8 mouse cellular contexts compared by ENCODE assay signal in genomic region chr5:107901014-107901615, GRCm38 (mm10). TPM values are rescaled to one million over a fixed set of nuclear protein-coding genes. Genes with fewer than 3 reads are reported as not detected.
DNase-seq lines count a peak whose midpoint lies in the region; ATAC-seq and TF ChIP-seq lines count a peak whose summit lies in the region.

No protein-coding gene starts in this region.

- no peak for DNase-seq in kidney, adult 8-10 months
- peak; percentile 37 for DNase-seq in CH12.LX (ENCODE audit: extremely low read depth)
- peak; percentile 78 for DNase-seq in naive thymus-derived CD4-positive, alpha-beta T cell, adult 2 months (ENCODE audit: low read depth)
- DNase-seq in adrenal gland, adult 8-10 months, result no peak
- DNase-seq in ovary, postnatal 14 days (ENCODE audit: low spot score), result no peak

- no peaks in the 10 kb centered on the region for H3K27me3 ChIP-seq in kidney, embryonic 16.5 days (ENCODE audit: insufficient read depth, low read length)
- no peaks in the 10 kb centered on the region for H3K27me3 ChIP-seq in CH12.LX (replicated peaks)
- H3K27me3 ChIP-seq in embryonic facial prominence, embryonic 12.5 days, result no peaks in the 10 kb centered on the region
- 0 out of 2 replicates have a peak, but pooled peaks cover 3% of the 10 kb centered on the region for H3K27me3 ChIP-seq in intestine, embryonic 16.5 days (replicated peaks; ENCODE audit: control insufficient read depth, insufficient read depth, low read length)

- no peak for TF ChIP-seq POLR2A in CH12.LX (IDR thresholded peaks at IDR 0.05; ENCODE audit: low read depth, low read length)

- no peak for TF ChIP-seq CTCF in CH12.LX (conservative IDR thresholded peaks at IDR 0.05 in 1 of 2, IDR thresholded peaks at IDR 0.05 in 1 of 2; ENCODE audit: low read depth in 2 of 2, low read length in 2 of 2)

- peak overlapping the region; percentile 75 for H3K4me2 ChIP-seq in kidney, embryonic 16.5 days (replicated peaks; ENCODE audit: low read depth, low read length)
- H3K4me2 ChIP-seq in CH12.LX (ENCODE audit: insufficient read depth, low read depth, poor library complexity, severe bottlenecking), result peak overlapping the region; percentile 93
- peak overlapping the region; percentile 78 for H3K4me2 ChIP-seq in embryonic facial prominence, embryonic 12.5 days (replicated peaks)
- peak overlapping the region; percentile 69 for H3K4me2 ChIP-seq in intestine, embryonic 16.5 days (ENCODE audit: low read depth, low read length)

- H3K36me3 ChIP-seq in kidney, embryonic 16.5 days (ENCODE audit: insufficient read depth, low read length), result peaks cover 38% of the 10 kb centered on the region
- H3K36me3 ChIP-seq in CH12.LX (replicated peaks in 1 of 2; ENCODE audit: control insufficient read depth in 1 of 2, insufficient read depth in 1 of 2, low read length in 1 of 2), result peaks cover 36 to 40% of the 10 kb centered on the region in 2 experiments
- H3K36me3 ChIP-seq in embryonic facial prominence, embryonic 12.5 days, result peaks cover 38% of the 10 kb centered on the region
- H3K36me3 ChIP-seq in intestine, embryonic 16.5 days (ENCODE audit: control insufficient read depth, insufficient read depth, low read length), result peaks cover 16% of the 10 kb centered on the region

- no peak for TF ChIP-seq RAD21 in CH12.LX (IDR thresholded peaks at IDR 0.05; ENCODE audit: low read depth, low read length)

- peak overlapping the region; percentile 95 for H3K4me3 ChIP-seq in kidney, embryonic 16.5 days (ENCODE audit: low read length)
- H3K4me3 ChIP-seq in CH12.LX (replicated peaks in 1 of 3; ENCODE audit: low read depth in 2 of 3, low read length in 2 of 3, poor library complexity in 1 of 3), result peak overlapping the region; percentile 95 to 100 (median 98)
- peak overlapping the region; percentile 99 for H3K4me3 ChIP-seq in embryonic facial prominence, embryonic 12.5 days
- H3K4me3 ChIP-seq in intestine, embryonic 16.5 days (ENCODE audit: low read length), result peak overlapping the region; percentile 83

- no peaks in the 10 kb centered on the region for H3K9me3 ChIP-seq in kidney, embryonic 16.5 days (ENCODE audit: low read length)
- no peaks in the 10 kb centered on the region for H3K9me3 ChIP-seq in CH12.LX (replicated peaks; ENCODE audit: low read length)
- no peaks in the 10 kb centered on the region for H3K9me3 ChIP-seq in embryonic facial prominence, embryonic 12.5 days
- no peaks in the 10 kb centered on the region for H3K9me3 ChIP-seq in intestine, embryonic 16.5 days (ENCODE audit: control insufficient read depth, low read length)

- H3K27ac ChIP-seq in kidney, embryonic 16.5 days (ENCODE audit: low read length), result peak overlapping the region; percentile 81
- peak overlapping the region; percentile 62 for H3K27ac ChIP-seq in CH12.LX (ENCODE audit: insufficient read depth, low read depth)
- peak overlapping the region; percentile 88 for H3K27ac ChIP-seq in embryonic facial prominence, embryonic 12.5 days
- H3K27ac ChIP-seq in intestine, embryonic 16.5 days (ENCODE audit: low read length), result peak overlapping the region; percentile 77

- peaks cover 44% of the 10 kb centered on the region for H3K79me2 ChIP-seq in CH12.LX (replicated peaks; ENCODE audit: control insufficient read depth, extremely low read depth, insufficient read depth, poor library complexity, severe bottlenecking)

- peak overlapping the region; percentile 97 for H3K9ac ChIP-seq in kidney, embryonic 16.5 days (replicated peaks; ENCODE audit: low read length)
- peak overlapping the region; percentile 99 for H3K9ac ChIP-seq in CH12.LX (ENCODE audit: insufficient read depth, low read depth)
- peak overlapping the region; percentile 98 for H3K9ac ChIP-seq in embryonic facial prominence, embryonic 12.5 days
- H3K9ac ChIP-seq in intestine, embryonic 16.5 days (ENCODE audit: low read depth, low read length), result peak overlapping the region; percentile 97

- H3K4me1 ChIP-seq in kidney, embryonic 16.5 days (ENCODE audit: insufficient read depth, low read length), result peaks cover 14% of the 10 kb centered on the region
- peaks cover 0 to 34% of the 10 kb centered on the region in 2 experiments; a peak in 2 of 4 replicates for H3K4me1 ChIP-seq in CH12.LX (ENCODE audit: control insufficient read depth in 1 of 2, insufficient read depth in 2 of 2)
- H3K4me1 ChIP-seq in embryonic facial prominence, embryonic 12.5 days, result peaks cover 5% of the 10 kb centered on the region; the same call in 1 of the 2 replicates
- H3K4me1 ChIP-seq in intestine, embryonic 16.5 days (ENCODE audit: control insufficient read depth, insufficient read depth, low read length), result 0 out of 2 replicates have a peak, but pooled peaks cover 2% of the 10 kb centered on the region

- no peak; the same call in 1 of the 2 replicates for ATAC-seq in kidney, embryonic 16.5 days (ENCODE audit: low FRiP score, low TSS enrichment)
- no peak; the same call in 1 of the 2 replicates for ATAC-seq in embryonic facial prominence, embryonic 12.5 days (ENCODE audit: insufficient number of reproducible peaks, insufficient read depth, low FRiP score, low TSS enrichment)
- peak; percentile 28; the same call in 1 of the 2 replicates for ATAC-seq in intestine, embryonic 16.5 days

- dilution Hi-C loops in CH12.LX (cut with MboI; ENCODE audit: extremely low pct_ligation_motif_present, extremely low pct_unique_long_range_greater_than_20kb, low sequenced_read_pairs), result no loop called here

- no peak for TF ChIP-seq EP300 in CH12.LX (IDR thresholded peaks at IDR 0.05; ENCODE audit: low read length)

- under 1% methylated on average over 23 of the region's 23 CpGs for WGBS in kidney, embryonic 16.5 days
- under 1% methylated on average over 23 of the region's 23 CpGs for WGBS in embryonic facial prominence, embryonic 12.5 days
- WGBS in intestine, embryonic 16.5 days, result under 1% methylated on average over 23 of the region's 23 CpGs

- in situ Hi-C loops in CH12.LX (cut with MboI; ENCODE audit: low pct_ligation_motif_present, low pct_unique_long_range_greater_than_20kb, low sequenced_read_pairs), result no loop called here

TF ChIP-seq in CH12.LX, 34 proteins besides CTCF, POLR2A, EP300 and RAD21:
- TF ChIP-seq MAZ (IDR thresholded peaks at IDR 0.05; ENCODE audit: low read depth, low read length) (no peak), ZC3H11A (IDR thresholded peaks at IDR 0.05; ENCODE audit: low read depth, low read length) (no peak), E2F4 (IDR thresholded peaks at IDR 0.05; ENCODE audit: insufficient replicate concordance, low read depth, low read length) (no peak), MXI1 (IDR thresholded peaks at IDR 0.05; ENCODE audit: low read depth, low read length) (no peak), CHD1 (IDR thresholded peaks at IDR 0.05; ENCODE audit: low read depth, low read length) (peak; percentile 70; the same call in 1 of the 2 replicates)
TF ChIP-seq in CH12.LX: peak in this region for 1.

RNA-seq across cellular contexts. Expression of gene Rpl5, which starts 0.8 kb away (rescaled TPM):
- 81.1 and 82.6 TPM in 2 replicates for polyA plus RNA-seq in kidney, embryonic 16.5 days (2015; fragmentation: Nextera tagmentation; extraction: Ambion mirVana)
- 728 and 973 TPM in 2 replicates for total RNA-seq in CH12.LX (2012; rRNA removed)
- 368 and 406 TPM in 2 replicates for total RNA-seq in CH12.LX (2014; rRNA removed)
- polyA plus RNA-seq in CH12.LX (2012; ENCODE audit: insufficient read length, low read depth), result 116 and 236 TPM in 2 replicates
- polyA plus RNA-seq in embryonic facial prominence, embryonic 12.5 days (2016; fragmentation: Nextera tagmentation; extraction: Ambion mirVana), result 70.5 and 71.9 TPM in 2 replicates
- polyA plus RNA-seq in intestine, embryonic 16.5 days (2015; fragmentation: Nextera tagmentation; extraction: Ambion mirVana), result 61.6 and 69.3 TPM in 2 replicates
- total RNA-seq in adrenal gland, adult 8-10 months (2022), result 10 to 100 TPM; 50.4 to 91.3 (median 70.7) TPM

RNA-seq across cellular contexts. Expression of gene Evi5, which starts 26.2 kb away (rescaled TPM):
- 76.5 and 79.9 TPM in 2 replicates for polyA plus RNA-seq in kidney, embryonic 16.5 days (2015; fragmentation: Nextera tagmentation; extraction: Ambion mirVana)
- total RNA-seq in CH12.LX (2012; rRNA removed) (2.9 and 3.8 TPM in 2 replicates), CH12.LX (2014; rRNA removed) (3.2 and 3.4 TPM in 2 replicates)
- 3.5 and 6.3 TPM in 2 replicates for polyA plus RNA-seq in CH12.LX (2012; ENCODE audit: insufficient read length, low read depth)
- 85.2 and 85.5 TPM in 2 replicates for polyA plus RNA-seq in embryonic facial prominence, embryonic 12.5 days (2016; fragmentation: Nextera tagmentation; extraction: Ambion mirVana)
- polyA plus RNA-seq in intestine, embryonic 16.5 days (2015; fragmentation: Nextera tagmentation; extraction: Ambion mirVana), result 49.1 and 53.4 TPM in 2 replicates
- 10 to 100 TPM; 66.8 to 73.3 (median 70.4) TPM for total RNA-seq in adrenal gland, adult 8-10 months (2022)

Comparison
In these comparisons a context has a peak if more than half of its experiments do, and no peak if none do; other contexts are left out.
1. DNase-seq: peak in CH12.LX (single experiment) and naive thymus-derived CD4-positive, alpha-beta T cell, adult 2 months (single experiment); none in kidney, adult 8-10 months (0 of 2), adrenal gland, adult 8-10 months (single experiment) and ovary, postnatal 14 days (single experiment).
2. Peak in every context shown above with its lines, with median percentiles within 50 percentile points of each other: H3K27ac ChIP-seq, H3K4me2 ChIP-seq, H3K4me3 ChIP-seq and H3K9ac ChIP-seq.